Mouse (Mus musculus): Measurements from ENCODE around the gene Lpin3.

DNA sequence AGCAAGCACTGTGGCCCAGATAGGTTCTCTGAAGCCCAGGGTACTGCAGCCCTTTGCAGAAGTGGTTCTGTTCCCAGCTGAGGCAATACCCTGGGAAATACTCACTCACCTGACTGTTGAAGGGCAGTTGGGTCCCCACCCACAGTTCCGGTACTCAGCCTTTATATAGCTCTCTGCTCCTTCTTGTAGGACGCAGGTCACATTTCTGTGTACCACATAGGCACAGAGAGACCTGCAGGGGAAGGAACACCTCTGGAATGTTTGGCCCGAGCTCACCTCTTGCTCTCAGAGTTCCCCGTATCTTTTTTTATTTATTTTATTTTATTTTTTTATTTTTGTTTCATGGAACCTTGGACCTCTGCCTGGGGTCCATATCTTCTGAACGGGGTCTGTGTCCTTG is 30.2 kb downstream of the Lpin3 start:
- no peak for TF ChIP-seq CTCF (conservative IDR thresholded peaks at IDR 0.05; ENCODE audit: low read length)
- no peak for TF ChIP-seq POU5F1 (IDR thresholded peaks at IDR 0.05; ENCODE audit: borderline replicate concordance, low read length)

Measured in E14TG2a.4 (cell line).